Mouse (Mus musculus): ENCODE data around the gene Zfp69.

Gene Zfp69

DNA sequence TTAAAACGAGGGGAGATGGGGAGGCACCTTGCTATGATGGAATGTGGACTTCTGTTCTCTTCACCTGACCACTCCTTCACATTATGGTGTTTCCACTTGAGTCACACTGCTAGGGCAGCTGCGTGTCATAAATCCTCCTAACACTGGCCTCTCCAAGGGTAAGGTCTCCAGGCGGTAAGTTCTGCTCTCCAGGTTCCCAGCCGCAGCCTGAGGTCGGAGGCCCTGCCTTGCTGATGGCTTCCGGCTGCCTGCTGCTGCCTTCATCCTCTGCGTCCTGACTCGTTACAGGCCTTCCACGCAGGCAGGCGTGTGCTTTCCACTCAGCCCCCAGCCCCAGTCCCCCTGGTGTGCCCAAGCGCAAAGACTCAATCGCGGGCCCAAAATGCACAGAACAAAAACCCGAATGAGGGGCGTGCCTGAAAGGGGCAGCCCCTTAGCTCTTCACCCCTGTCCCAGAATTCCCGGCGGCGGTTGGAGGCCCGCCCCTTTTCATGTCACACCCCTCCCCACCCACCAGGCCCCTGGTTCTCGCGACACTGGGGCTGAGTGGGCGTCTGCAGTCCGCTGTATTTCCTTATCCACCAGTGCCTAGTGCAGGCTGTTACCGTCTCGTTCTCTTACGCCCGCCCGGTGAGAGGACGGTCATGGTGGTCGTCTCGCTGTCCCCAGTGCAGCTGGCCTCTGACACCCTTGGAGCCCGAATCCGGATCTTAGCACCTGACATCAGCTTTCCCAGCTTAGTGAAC lies 26.8 kb downstream of the Zfp69 start, which contains the start of gene Exo5:
Gene Exo5, minus strand, starts transcription at position 464 of the 746 bp plus-strand sequence.
- peak; percentile 98 for DNase-seq (ENCODE audit: low read depth)

DNA sequence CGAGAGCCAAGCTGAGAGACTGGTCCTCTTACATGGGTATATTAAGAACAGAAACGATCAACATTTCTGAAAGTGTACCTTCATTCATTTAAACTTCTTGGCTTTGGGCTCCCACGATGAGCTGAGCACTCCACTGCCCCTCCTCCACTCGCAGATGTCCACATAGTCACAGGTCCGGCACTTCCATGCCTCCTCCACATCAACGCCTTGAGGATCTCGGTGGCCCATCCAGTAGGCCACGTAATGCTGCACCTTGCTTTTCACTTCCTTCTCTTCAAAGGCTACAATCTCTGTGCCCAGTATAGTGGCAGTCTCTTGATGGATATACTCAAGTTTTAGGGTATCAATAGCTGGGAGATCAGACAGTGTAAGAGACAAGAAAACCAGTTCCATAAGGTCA lies 30.0 kb downstream of the Zfp69 start:
- DNase-seq (ENCODE audit: low read depth), result no peak

DNA sequence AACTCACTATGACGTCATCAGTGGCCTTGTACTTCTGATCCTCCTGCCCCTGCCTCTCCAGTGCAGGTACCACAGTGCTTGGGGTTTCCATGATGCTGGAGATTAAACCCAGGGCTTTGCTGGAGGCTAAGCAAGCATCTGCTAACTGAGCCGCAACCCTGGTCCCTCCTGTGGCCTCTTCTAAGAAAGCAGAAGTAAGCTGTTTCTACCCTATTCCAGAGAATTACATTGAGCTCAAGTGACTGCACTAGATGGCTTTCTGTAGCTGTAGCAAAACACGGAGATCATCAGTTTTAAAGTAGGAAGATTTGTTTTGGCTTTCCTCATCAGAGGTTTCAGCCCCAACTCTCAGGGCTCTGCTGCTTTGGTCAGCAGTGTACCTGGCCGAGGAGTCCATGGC lies 37.0 kb downstream of the Zfp69 start:
- no peak for DNase-seq (ENCODE audit: low read depth)

DNA sequence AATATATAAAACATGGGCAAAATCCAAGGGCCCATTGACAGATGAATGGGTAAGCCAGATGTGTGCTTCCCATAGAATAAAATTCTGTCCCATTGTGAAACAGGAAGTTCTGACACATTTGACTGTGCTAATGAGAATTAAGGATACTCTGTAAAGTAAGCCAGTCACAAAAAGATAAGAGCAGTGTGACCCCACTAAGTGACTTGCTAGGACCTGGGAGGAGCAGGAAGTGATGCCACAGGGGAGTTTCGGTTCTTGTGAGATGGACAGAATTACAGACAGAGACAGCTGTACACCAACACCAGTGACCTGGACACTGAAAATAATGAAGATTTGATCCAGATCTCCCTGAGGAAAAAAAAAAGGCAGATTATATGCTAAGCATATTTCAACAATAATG lies 37.6 kb downstream of the Zfp69 start:
- no peak for DNase-seq (ENCODE audit: low read depth)

DNA sequence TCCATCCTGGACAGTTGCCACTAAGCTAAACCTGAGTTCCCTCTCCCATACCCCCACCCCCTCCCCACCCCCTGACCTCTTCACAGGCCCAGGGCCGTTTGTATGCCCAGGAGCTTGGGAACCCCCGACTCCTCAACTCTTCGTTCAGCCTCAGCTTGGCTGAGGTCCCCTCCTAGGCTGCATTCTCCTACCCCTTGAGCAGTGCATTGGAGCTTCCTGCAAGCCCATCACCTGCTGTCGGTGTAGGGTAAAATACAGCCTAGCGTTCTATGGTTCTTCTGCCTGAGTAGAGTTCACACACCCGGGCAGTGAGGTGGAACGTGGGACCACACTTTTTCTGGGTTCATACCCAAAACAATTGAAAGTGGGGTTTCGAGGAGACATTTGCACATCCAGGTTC lies 38.1 kb downstream of the Zfp69 start:
- DNase-seq (ENCODE audit: low read depth), result no peak

DNA sequence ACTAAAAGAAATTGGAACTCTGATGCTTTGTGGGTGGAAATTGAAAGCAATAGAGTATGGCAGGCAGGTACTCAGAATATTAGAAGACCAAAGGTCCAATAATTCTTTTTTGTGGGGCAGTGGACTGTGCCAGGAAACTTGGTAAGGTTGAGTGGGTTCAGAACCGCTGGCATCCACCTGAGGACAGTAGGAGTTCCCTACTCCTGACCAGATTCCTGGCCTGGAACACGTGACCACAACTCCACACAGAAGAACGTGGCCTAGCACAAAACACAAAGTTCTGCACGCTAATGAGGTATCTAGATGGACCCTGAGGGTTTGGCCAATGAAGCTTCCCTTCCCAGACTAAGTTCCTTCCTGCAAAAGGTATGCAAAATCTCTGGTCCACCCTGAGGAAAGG lies 38.6 kb downstream of the Zfp69 start:
- DNase-seq (ENCODE audit: low read depth), result no peak

DNA sequence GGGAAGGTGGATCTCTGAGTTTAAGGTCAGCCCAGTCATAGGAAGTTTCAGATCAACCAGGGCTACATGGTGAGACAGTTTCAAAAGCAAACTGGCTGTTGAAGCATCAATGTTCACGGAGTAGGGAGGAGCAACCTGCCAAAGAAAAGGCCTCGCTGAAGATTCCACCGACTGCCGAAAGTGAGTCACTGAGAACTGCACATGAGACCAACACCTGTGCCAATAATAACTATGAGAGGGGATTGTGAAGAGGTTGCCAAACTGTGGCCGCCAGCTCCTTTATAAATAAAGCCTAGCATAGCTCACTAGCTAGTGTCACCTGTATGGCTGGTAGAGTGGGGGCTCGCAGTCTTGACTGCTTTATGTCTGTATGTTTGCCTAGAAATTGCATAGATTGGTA lies 40.4 kb downstream of the Zfp69 start:
- DNase-seq (ENCODE audit: low read depth), result no peak

DNA sequence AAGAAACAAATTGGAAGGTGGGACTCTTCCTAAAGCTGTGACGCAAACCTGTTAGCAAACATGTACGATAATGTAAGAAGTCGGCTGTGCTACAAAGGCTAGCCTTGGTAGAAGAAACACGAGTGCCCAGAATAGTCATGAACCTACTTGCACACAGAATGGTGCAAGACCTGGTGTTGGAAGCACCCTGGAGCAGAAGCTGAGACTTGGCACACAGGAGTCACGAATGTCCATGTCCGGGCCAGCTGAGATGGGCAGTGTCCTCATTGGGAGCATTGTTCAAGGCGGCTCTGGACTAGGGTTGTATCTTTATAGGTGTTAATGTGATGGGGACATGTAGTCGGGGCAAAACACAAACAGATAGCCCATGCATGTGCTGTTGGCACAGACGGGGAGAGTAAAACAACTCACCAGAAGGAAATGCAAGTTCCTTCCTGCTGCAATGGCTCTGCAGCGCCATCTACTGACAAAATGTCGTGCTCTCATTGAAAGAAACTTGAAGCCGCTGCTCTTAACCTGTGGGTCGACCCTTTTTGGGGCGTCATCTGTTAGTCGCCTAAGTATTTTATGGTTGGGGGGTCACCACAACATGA lies 41.8 kb downstream of the Zfp69 start:
- DNase-seq (ENCODE audit: low read depth), result peak; percentile 93

DNA sequence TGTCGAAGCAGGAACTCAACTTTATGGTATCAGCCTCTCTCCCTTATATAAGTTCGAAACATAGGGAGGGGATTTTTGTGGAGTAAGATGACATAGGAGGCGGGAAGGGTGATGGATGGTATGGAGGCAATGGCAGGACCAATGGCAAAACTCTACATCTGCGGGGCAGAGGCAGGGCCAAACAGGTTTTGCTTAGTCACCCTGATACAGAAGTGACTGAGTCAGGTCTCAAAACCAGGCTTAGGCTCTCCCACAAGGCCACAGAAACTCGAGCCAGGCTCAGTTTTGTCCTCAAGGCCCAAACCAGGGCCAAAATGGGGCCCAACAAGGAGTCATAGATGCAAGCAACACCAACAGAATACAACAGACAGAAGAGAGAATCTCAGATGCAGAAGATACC lies 45.9 kb downstream of the Zfp69 start:
- DNase-seq (ENCODE audit: low read depth), result peak; percentile 39

DNA sequence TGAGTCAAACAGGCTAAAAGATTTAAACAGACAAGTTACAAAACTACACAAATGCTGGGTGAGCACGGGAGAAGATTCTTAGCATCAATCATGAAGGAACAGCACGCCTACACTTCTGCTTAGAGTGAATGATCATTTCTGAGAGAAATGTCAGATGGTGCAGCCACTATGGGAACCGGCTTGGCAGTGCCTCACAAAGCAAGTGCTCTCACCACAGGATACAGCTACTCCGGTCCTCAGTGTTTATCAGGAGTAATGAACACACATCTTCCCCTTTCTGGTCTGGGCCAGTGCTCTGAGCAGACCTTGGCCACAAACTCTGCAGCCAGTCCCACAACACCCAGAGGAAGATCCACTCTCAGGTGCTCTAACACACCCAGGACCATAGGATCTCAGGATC lies 47.0 kb downstream of the Zfp69 start:
- no peak for DNase-seq (ENCODE audit: low read depth)

DNA sequence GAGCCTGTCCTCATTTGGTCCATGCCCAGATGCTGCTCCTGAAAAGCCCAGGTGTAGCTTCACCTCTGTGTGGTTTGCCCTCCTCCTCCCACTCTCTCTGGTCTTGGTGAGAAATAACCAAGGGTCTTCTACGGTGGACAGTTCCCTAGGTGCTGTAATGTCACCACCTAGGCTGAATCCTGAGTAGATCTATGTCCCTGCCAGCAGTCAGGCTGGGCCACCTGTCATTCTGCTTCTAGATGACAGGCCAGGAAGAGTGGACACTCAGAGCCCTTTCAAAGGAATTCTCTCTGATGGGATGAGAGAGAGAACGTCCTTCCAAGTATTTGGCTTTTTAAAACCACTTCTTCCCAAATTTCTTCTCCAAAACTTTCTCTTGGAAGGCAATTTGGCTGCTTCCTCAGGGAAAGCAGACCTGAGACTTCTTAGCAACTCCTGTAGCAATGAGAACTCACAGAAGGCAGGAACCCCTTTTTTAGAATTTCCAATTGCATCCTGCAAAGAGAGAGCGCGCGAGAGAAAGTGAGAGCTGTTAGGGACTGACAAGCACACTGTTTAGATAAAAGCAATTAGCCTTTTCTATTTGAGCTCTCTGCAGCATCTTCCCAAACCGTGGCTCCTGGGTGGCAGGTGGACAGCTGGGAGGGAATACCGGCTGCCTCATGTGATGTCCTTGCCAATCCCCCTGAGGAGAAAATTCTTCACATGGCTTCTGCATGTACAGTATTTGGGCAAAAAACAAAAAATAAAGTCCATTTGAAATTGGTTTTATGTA lies 55.5 kb downstream of the Zfp69 start:
- DNase-seq (ENCODE audit: low read depth), result no peak

DNA sequence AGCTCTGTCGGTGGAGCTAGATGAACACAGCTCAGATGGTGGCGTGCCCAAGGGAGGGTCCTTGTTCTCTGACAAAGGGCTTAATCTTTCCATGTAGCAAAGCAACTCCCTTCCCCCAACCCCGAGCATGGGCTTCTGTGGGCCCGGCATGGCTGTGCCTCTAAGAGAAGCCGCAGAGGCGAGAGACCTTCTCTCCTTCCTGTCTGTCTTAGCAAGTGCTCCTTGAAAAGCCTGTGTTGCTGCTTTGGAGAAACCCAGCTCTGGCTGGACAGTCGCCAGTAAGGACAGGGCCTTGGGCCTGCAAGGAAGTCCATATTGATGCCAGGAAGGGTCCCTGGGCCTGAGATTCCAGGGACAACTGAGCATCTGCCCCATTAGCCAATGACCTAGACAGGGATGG lies 56.3 kb downstream of the Zfp69 start:
- no peak for DNase-seq (ENCODE audit: low read depth)

DNA sequence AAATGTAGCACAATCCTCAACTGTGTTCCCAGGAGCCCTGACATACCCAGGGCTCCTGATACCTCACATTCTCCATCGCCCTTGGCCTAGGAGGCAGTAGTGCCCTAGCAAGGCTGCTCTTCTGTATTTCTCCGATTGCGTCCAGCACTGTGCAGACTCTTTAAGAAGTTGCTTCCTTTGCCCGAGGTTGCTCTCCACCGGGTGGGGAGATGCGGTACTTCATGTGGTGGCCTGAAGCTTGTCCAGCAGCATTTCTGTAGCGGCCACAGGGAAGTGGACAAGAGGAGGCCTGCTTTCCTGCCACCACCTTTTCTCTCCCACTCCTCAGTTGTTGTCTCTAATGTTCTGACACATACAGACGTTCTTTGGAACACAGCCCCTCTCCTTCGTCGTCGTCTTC lies 56.9 kb downstream of the Zfp69 start:
- peak; percentile 29 for DNase-seq (ENCODE audit: low read depth)

DNA sequence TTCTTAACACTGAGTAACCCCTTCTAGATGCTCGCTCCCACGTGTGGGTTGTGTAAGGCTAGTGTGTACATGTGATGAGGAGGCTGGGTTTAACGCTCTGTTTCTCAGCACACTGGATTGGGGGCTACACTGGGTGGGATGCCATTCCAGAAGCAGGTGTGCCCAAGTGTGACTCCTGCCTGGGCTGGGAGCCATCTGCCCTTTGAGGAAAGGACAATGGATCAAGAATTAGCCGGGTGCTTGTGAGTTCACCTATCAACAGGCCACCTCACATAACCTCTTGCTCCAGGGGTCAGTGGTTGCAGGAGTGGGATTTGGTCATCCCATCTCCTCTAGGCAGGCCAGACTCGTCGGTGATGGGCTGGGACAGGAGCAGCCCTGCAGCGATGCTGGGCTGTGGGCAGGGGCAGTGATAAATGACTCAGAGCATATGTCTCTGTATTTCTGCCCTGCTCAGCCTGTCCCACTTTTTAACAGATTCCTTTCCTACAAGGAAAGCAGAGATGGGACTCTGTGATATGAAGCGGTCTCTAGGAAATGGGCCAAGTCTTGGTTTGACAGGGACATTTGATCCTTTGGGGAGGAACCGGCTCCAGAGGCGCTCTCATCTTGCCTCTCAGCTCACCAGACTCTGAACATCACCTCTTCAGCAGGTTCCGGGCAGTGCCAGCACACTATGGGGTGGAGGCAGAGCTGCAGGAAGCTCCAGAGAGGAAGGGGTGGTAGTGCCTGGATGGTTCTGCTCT lies 57.7 kb downstream of the Zfp69 start:
- peak; percentile 21 for DNase-seq (ENCODE audit: low read depth)

DNA sequence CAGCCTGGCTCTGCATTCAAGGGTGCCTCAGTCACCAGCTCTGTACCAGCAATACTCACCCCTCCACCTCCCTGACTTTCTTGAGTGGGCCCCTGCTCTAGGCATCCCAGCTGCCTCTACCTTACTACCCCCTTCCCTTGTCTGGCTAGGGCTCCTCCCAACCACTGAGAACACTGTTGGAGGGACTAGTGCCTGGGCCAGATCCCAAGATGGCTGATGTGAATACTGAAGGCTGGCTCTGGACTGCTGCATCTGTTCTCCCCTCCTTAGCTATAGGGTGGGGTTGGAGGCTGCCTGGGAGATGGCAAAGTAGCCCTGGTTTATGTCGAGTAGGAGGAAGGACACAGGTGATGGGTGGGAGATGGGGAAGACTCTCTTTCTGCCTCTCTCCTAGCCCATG lies 59.0 kb downstream of the Zfp69 start:
- DNase-seq (ENCODE audit: low read depth), result no peak

DNA sequence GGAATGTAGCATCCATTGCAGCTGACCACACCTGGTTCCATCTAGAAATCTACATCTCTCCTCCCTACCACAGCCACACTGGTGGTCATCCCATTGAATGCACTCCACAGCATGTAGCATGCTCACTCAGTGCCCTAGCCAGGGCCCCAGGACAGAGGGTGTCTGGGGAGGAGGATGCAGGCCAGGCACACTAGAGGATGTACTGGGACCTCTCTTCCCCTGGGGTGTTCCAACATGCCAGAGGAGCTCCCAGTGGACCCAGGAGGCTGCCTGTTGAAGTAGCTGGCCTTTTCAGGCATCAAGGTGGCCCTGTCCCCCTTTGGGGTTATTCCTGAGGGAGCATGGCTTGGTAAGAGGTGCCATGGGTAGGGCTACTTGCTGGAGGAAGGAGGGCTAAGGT lies 59.5 kb downstream of the Zfp69 start:
- DNase-seq (ENCODE audit: low read depth), result no peak

DNA sequence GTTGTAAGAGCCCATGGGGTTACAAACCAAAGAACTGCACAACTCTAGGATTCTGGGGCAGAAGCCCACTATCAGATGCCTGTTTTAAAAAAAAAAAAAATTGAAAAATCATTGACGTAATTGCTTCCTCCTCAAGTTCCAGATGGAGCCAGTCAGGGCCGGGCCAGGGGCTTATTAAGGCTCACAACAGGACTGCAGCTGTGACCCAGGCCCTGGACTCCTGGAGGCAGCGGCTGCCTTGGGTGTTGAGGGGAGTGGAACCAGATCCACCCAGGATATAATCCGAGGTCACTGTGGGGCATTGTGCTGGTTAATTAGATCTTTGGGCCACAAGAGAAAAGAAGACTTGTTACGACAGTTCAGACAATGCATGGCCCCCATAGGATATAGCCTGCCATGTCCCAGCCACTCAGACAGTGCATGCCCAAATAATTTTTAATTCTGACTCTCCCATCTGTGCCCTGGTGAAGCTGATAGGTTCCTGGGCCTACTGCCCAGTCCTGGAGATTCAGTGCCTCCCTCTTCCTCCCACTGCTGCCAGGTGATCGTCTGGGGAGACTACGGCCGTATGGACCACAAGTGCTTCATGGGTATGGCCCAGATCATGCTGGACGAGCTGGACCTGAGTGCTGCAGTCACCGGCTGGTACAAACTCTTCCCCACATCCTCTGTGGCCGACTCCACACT lies 60.6 kb downstream of the Zfp69 start:
- no peak for DNase-seq (ENCODE audit: low read depth)

DNA sequence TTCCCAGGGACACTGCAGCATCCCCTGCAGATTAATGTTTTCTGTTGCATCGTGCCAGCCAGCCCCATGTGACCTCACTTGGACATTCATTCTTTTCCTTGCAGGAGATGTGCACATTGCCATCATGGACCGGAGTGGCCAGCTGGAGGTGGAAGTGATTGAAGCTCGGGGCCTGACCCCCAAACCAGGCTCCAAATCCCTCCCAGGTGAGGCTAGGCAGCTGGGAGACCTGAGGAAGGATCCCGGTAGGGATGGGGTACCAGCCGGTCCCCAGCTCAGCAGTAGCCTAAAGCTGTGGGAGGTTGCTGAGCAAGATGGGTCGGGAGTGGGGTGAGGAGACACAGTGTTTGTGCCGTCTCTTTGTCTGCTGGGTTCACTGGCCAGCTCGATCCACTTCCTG lies 62.6 kb downstream of the Zfp69 start:
- DNase-seq (ENCODE audit: low read depth), result no peak

DNA sequence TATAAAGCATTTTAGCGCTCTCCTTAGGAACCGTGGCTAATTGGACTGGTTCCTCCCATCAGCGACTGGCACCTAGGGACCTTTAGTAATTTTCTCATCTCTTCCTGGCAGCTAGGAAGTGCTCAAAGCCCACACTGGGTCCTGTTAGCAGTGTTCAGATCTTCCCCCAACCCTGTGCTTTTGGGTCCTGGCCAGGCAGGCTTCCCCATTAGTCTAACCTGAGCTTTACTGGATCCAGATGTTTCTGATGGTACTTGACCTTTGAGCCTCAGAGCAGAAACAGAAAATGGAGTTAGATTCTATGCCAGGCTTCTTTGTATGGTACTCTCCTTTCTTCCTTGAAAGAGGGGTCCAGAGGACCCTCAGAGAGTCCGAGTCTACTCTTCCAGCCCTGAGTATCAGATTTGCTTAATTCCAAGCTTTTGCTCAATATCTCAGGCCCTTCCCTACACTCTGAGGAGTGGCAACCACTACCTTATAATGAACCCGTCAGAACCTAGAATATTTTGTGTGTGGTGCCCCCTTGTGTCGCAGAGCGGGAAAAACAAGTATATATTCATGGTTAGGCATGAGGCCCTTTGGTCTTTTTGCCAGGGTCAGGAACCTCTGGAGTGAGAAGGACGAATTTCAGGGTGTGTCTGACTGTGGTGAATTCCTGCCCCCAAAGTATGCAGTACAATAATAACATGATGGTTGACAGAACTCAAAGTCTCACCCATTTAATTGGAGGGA lies 64.0 kb downstream of the Zfp69 start:
- peak; percentile 81 for DNase-seq (ENCODE audit: low read depth)

DNA sequence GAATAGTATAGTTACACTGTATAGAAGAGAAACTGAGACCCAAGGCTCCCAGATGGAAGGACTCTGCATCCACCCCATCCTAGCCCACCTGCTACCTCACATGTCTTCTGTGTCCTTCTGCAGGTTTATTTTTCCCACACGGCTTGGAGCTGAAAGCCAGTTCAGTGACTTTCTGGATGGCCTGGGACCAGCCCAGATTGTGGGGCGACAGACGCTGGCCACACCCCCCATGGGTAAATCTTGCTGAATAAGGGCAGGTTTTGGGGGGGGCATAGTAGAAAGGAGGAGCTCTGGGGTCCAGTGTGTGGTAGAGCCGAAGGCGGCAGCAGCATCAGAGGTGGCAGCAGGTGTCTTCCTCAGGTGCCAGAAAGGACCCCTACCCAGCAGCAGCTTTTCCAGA lies 64.7 kb downstream of the Zfp69 start:
- no peak for DNase-seq (ENCODE audit: low read depth)

DNA sequence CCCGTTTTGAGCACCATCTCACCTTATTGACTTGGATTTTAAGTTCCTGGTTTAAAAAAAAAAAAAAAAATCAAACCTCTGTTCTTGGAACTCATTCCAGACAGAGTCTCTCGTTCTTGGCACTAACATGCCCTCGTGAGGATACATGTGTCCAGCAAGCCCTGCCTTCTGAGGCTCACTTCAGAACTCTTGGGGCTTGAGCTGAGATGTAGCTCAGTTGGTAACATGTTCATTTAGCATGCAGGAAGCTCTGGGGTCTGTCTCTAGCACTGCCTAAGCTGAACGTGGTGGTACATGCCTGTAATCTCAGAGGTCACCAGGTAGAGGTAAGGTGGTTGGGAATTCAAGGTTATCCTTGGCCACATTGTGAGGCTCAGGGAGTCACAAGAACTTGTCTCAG lies 65.4 kb downstream of the Zfp69 start:
- no peak for DNase-seq (ENCODE audit: low read depth)
